Mouse (Mus musculus): ENCODE results near the gene Pigo.
A peak's percentile ranks its signal among the peaks of the same experiment; 100 is the strongest.
"Not testable (repeated sequence)": the region's sequence is repeated elsewhere in the genome, so short reads cannot be mapped to it uniquely, and the experiment has no call there.

Gene Pigo

GRCm38 (mm10) chr4:43001272-43001671 lies 24.3 kb downstream of the Pigo start:
- DNase-seq (ENCODE audit: low spot score in 2 of 2): no peak

- DNase-seq (ENCODE audit: low spot score in 2 of 2): peak; percentile 99
These were observed 25.3 kb downstream of the Pigo start, which contains the start of gene Vcp for GRCm38 (mm10) chr4:43000141-43000986. TSS of gene Vcp (minus strand) at chr4:43000507.

GRCm38 (mm10) chr4:42999451-43000140 lies 26.0 kb downstream of the Pigo start:
- DNase-seq (ENCODE audit: low spot score in 2 of 2): peak; percentile 67 to 72

GRCm38 (mm10) chr4:42998022-42998421 lies 27.6 kb downstream of the Pigo start:
- DNase-seq (ENCODE audit: low spot score in 2 of 2): no peak

GRCm38 (mm10) chr4:42988296-42988695 lies 37.3 kb downstream of the Pigo start:
- no peak for DNase-seq (ENCODE audit: low spot score in 2 of 2)

- not testable (repeated sequence) for DNase-seq (ENCODE audit: low spot score in 2 of 2)
These were observed 45.2 kb downstream of the Pigo start for GRCm38 (mm10) chr4:42980467-42980866.

- DNase-seq (ENCODE audit: low spot score in 2 of 2): no peak
These were observed 47.6 kb downstream of the Pigo start for GRCm38 (mm10) chr4:42978062-42978461.

GRCm38 (mm10) chr4:42973868-42974267 lies 51.8 kb downstream of the Pigo start:
- no peak for DNase-seq (ENCODE audit: low spot score in 2 of 2)

- no peak for DNase-seq (ENCODE audit: low spot score in 2 of 2)
These were observed 52.7 kb downstream of the Pigo start for GRCm38 (mm10) chr4:42972952-42973351.

- no peak for DNase-seq (ENCODE audit: low spot score in 2 of 2)
These were observed 56.3 kb downstream of the Pigo start, which contains the start of gene 1700022I11Rik for GRCm38 (mm10) chr4:42969304-42969703. TSS of gene 1700022I11Rik (plus strand) at chr4:42969604.

Data from urinary bladder, postnatal 36 days (tissue).